Mouse (Mus musculus) lung, adult 2 months (tissue): ENCODE measurements around the gene Ruvbl2.

Experiments
- CTCF ChIP-seq: fragments of 200-500 bp; IDR thresholded peaks from 2 replicates; pipeline ENCODE4 v1.5.1; 2011; ENCODE audit warnings: mild to moderate bottlenecking, low read length, control low read depth; ENCODE audit not compliant: insufficient read depth
- POLR2A ChIP-seq: fragments of 200-500 bp; IDR thresholded peaks from 2 replicates; pipeline ENCODE4 v1.6.1; 2011; ENCODE audit warnings: low read depth, mild to moderate bottlenecking, control low read depth, low read length, borderline replicate concordance; ENCODE audit errors: extremely low read depth

DNA sequence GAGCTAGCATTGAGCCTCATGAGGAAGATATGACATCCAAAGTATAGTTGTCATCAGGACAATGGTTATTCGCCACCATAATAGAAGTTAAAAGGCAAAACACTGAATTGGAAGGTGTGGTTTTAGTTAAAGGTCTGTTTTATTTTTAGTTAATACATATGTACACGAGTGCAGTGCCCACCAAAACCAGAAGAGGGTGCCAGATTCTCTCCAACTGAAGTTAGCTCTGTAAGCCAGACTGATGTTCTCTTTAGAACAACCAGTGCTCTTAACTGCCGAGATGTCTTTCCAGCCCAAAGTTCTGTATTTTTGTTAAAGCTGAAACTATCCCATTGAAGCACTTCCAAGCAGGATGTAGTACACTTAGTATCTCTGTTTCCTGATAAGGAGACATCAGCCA lies 33.0 kb upstream of the Ruvbl2 start:
- TF ChIP-seq CTCF (peak; percentile 35; the same call in 1 of the 2 replicates), POLR2A (no peak)
